Mouse (Mus musculus) megakaryocyte, embryonic 14.5 days (primary cell): ENCODE data around the gene 1700021F05Rik. TPM values are rescaled to one million over a fixed set of nuclear protein-coding genes. Genes with fewer than 3 reads are reported as not detected.

ENCODE experiments used
- H3K27me3 ChIP-seq: replicated peaks from 2 replicates; pipeline ENCODE3; 2012; ENCODE audit warnings: inconsistent platforms
- H3K36me3 ChIP-seq: replicated peaks from 2 replicates; pipeline ENCODE3; 2012; ENCODE audit warnings: low read length, inconsistent platforms, mixed read lengths
- H3K4me1 ChIP-seq: 2 replicates; pipeline ENCODE4 v1.6.1; 2012; ENCODE audit warnings: inconsistent platforms
- H3K4me3 ChIP-seq: replicated peaks from 2 replicates; pipeline ENCODE3; 2012; ENCODE audit warnings: moderate library complexity, mild to moderate bottlenecking, inconsistent platforms
- H3K9me3 ChIP-seq: 2 replicates; pipeline ENCODE4 v1.6.1; 2012; ENCODE audit warnings: inconsistent platforms
- FLI1 ChIP-seq: IDR thresholded peaks from 2 replicates; pipeline ENCODE4 v1.6.1; 2012; ENCODE audit warnings: low read length, inconsistent platforms, mixed read lengths
- GATA1 ChIP-seq: IDR thresholded peaks from 3 replicates; pipeline ENCODE4 v1.6.1; 2012; ENCODE audit warnings: mixed read lengths, low read length, inconsistent platforms, borderline replicate concordance
- polyA plus RNA-seq: library from polyadenylated mRNA; stranded (reverse); fragments of >175 nt; gene quantifications from 2 replicates; pipeline ENCODE4 v1.2.3, GENCODE M21; 2012; ENCODE audit warnings: low replicate concordance; ENCODE audit not compliant: insufficient read depth

1700021F05Rik gene
- polyA plus RNA-seq, 1 experiment, result 15.7 TPM

DNA sequence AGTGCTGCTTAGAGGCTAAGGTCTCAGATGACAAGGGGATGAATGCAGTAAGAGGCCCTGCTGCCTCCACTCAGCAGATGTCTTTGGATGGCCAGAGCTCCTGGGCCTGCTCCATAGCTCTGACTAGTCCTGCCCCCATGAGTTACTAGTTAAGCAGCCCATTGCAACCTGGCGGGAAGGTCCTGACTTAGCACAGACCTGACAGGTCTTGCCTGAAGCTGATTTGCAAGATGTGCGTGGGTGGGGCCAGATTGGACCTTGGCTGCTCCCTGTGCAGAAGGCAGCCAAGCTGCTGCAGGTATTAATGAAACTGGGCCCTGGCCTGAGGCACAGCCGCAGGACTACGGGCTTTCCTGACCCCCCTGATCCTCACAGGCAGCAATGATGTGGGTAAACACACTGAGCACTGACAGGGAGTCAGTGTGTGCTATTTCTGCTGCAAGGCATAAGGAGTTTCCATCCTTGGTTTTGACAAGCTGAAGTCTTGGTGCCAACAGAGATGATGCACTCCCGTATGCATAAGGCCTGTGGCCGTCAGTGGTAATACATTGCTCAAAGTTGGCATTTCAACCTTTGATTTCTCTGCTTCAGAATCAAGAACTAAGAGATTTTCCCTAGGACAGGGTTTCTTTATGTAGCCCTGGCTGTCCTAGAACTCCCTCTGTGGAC lies 23.7 kb downstream of the 1700021F05Rik start:
- Histone ChIP-seq H3K9me3 (no peaks in the 10 kb centered on the region), H3K36me3 (peaks cover 10% of the 10 kb centered on the region), H3K4me1 (no peaks in the 10 kb centered on the region), H3K4me3 (no peak overlapping the region), H3K27me3 (no peaks in the 10 kb centered on the region)
- no peak for TF ChIP-seq FLI1

DNA sequence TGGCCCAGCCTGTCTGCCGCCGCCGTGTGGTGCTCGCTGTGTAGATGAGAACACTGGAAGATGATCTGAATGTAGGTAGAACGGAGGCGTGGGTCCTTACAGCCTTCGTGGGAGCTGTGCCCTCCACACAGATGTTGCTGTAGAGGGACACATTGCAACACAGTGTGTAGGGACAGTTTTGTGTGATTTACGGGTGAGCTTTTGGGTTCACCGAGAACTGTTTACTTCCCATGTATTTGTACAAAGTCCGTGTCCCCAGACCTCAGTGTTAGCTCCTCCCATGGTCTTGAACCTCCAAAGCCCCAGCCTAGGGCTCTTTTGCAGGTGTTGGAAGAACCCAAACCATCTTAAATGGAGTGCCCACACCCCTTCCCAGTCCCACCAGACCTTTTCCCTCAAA lies 27.8 kb downstream of the 1700021F05Rik start:
- Histone ChIP-seq H3K4me1 (no peaks in the 10 kb centered on the region), H3K36me3 (peaks cover 44% of the 10 kb centered on the region), H3K9me3 (no peaks in the 10 kb centered on the region), H3K4me3 (no peak overlapping the region), H3K27me3 (no peaks in the 10 kb centered on the region)
- TF ChIP-seq GATA1 (no peak), FLI1 (no peak)

DNA sequence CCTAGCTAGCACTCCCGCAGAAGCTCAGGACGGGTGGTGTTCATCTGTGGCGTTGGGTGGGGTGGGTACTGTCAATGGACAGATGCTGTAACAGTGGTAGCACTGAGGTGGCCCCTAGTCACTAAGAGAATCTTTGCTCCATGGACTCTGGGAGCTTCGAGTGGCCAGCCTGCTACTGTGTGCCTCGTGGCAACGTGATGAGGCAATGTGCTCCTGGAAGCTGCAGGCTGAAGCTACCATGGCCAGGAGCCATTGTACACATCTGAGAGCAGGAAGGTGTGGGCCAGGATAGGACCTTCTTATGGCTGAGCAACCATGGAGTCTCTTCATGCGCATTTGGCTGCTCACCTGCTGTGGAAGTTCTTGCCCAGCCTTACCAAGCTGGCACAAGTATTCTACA lies 31.6 kb downstream of the 1700021F05Rik start:
- H3K4me1 ChIP-seq, result no peaks in the 10 kb centered on the region
- TF ChIP-seq FLI1 (no peak), GATA1 (no peak)
- H3K27me3 ChIP-seq, result no peaks in the 10 kb centered on the region
- H3K36me3 ChIP-seq, result peaks cover 50% of the 10 kb centered on the region
- no peaks in the 10 kb centered on the region for H3K9me3 ChIP-seq
- no peak overlapping the region for H3K4me3 ChIP-seq

DNA sequence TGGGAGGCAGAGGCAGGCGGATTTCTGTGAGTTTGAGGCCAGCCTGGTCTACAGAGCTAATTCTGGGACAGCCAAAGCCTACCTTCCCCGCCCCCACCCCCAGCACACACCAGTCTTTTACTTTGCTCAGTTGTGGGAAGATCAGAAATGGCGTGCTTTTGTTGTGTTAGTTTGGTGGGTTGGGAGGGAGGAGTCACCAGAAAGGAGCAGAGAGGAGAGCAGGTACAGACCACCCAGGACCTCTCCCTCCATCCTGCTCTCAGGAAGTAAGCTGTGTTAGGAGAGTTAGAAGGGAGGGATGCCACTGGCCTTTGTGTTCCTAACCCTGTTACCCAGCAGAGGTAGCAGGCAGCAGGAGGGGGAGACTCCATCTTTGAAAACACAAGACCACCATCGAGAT lies 33.7 kb downstream of the 1700021F05Rik start:
- Histone ChIP-seq H3K4me3 (no peak overlapping the region), H3K9me3 (no peaks in the 10 kb centered on the region), H3K36me3 (peaks cover 44% of the 10 kb centered on the region), H3K4me1 (no peaks in the 10 kb centered on the region), H3K27me3 (no peaks in the 10 kb centered on the region)
- no peak for TF ChIP-seq FLI1
- TF ChIP-seq GATA1, result no peak

GRCm38 (mm10) chr10:43504291-43504690 lies 36.5 kb downstream of the 1700021F05Rik start:
- TF ChIP-seq GATA1, result no peak
- TF ChIP-seq FLI1, result no peak
- peaks cover 31% of the 10 kb centered on the region for H3K36me3 ChIP-seq

DNA sequence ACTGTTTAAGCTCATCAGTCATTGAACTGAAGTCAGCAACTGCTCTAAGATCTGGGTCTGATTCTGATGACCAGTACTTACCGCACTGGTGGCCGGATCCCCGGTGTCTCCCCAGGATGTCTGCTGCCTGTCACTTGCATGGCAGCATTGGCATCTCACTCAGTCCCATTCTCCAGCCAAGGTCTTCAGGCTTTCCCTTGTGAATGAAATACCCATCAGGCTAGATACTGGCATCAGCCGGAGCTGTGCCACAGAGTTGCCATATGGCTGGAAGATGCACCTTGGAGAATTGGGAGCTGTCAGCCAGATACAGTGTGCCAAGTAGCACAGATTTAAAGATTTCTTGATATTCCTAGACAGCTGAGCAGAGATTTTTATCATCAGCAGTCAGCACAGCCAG lies 38.2 kb downstream of the 1700021F05Rik start:
- TF ChIP-seq GATA1 (no peak), FLI1 (no peak)
- no peak overlapping the region for H3K4me3 ChIP-seq
- no peaks in the 10 kb centered on the region for H3K4me1 ChIP-seq
- H3K27me3 ChIP-seq, result no peaks in the 10 kb centered on the region
- peaks cover 10% of the 10 kb centered on the region for H3K9me3 ChIP-seq
- peaks cover 41% of the 10 kb centered on the region for H3K36me3 ChIP-seq

More at GRCm38 (mm10) chr10:43504291-43504690, 36.5 kb downstream of the 1700021F05Rik start:
- Histone ChIP-seq H3K27me3 (no peaks in the 10 kb centered on the region), H3K9me3 (peaks cover under 1% of the 10 kb centered on the region; the same call in 1 of the 2 replicates), H3K4me3 (no peak overlapping the region), H3K4me1 (no peaks in the 10 kb centered on the region)

GRCm38 (mm10) chr10:43490846-43491245 lies 49.9 kb downstream of the 1700021F05Rik start:
- Histone ChIP-seq H3K4me1 (peaks cover 23% of the 10 kb centered on the region), H3K4me3 (no peak overlapping the region), H3K9me3 (no peaks in the 10 kb centered on the region), H3K36me3 (peaks cover 21% of the 10 kb centered on the region), H3K27me3 (no peaks in the 10 kb centered on the region)
- TF ChIP-seq FLI1 (no peak), GATA1 (no peak)

- Histone ChIP-seq H3K9me3 (no peaks in the 10 kb centered on the region), H3K27me3 (no peaks in the 10 kb centered on the region), H3K4me3 (no peak overlapping the region), H3K4me1 (peaks cover 26% of the 10 kb centered on the region), H3K36me3 (peaks cover 13% of the 10 kb centered on the region)
- TF ChIP-seq FLI1, result no peak
- TF ChIP-seq GATA1, result no peak
Observed at GRCm38 (mm10) chr10:43490034-43490433, 50.8 kb downstream of the 1700021F05Rik start.

DNA sequence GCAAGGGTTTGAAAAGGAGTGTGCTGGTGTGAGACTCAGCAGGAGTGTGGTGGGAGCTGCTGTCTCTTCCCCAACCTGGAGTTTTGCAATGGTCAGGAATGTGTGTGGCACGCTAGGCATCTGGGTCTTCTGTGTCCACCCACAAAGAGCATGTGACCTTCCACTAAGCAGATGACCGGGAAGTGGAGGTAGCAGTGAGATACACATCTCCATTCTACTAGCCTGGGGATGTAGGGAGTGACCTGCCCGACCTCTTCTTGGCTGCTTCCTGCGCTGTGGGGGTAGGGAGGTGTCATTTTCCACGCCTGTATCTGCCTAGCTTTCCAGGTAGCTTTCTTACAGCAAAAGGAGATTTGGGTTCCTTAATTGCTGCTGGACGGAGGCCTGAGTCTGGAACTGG lies 51.2 kb downstream of the 1700021F05Rik start:
- Histone ChIP-seq H3K9me3 (no peaks in the 10 kb centered on the region), H3K36me3 (peaks cover 8% of the 10 kb centered on the region), H3K4me3 (no peak overlapping the region), H3K27me3 (no peaks in the 10 kb centered on the region), H3K4me1 (peaks cover 26% of the 10 kb centered on the region)
- no peak for TF ChIP-seq GATA1
- no peak for TF ChIP-seq FLI1

GRCm38 (mm10) chr10:43489139-43489538 lies 51.7 kb downstream of the 1700021F05Rik start:
- H3K4me1 ChIP-seq, result peaks cover 29% of the 10 kb centered on the region
- peaks cover 4% of the 10 kb centered on the region for H3K36me3 ChIP-seq
- TF ChIP-seq GATA1 (no peak), FLI1 (no peak)
- no peaks in the 10 kb centered on the region for H3K27me3 ChIP-seq
- H3K4me3 ChIP-seq, result no peak overlapping the region
- no peaks in the 10 kb centered on the region for H3K9me3 ChIP-seq
